Mouse (Mus musculus): ENCODE results near the gene Plcb3. TPM values are rescaled to one million over a fixed set of nuclear protein-coding genes. Genes with fewer than 3 reads are reported as not detected.
A peak's percentile ranks its signal among the peaks of the same experiment; 100 is the strongest.

Gene Plcb3
- polyA plus RNA-seq, 1 experiment from 2014 or later, result 13.0 TPM

DNA sequence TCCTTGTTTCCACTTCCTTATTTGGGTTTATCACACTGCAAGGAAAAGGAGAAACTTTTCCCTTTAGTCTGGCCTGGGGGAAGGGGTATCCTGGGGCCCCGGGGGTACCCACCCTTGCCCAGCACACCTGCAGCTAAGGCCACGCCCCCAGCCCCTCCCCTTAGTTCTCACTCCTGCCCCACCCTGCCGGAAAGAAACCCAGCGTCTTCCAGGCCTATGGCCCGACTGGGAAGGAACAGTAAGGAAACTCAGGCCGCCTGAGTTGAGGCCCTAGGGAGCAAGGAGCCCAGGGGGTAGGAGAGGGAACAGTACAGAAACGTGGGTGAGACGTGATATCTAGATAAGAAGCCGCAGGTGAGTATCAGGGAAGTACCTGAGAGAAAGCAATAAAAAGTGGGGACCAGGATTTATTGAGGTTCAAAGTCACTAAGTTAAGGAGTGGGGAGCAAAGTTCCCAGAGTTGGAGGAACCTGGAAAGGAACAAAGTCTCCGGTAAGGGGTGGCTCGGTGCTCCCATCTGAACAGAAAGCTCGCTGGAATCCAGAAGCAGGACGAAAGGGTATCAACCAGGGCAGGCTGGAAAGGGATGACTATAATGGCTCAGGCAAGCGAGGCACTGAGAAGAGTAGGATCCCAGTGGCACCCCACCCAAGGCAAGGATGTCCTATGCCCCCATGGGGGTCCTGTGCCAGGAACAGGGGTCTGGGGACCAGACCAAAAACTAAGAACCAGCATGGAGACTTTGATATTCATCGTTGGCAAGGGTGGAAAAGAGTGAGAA lies 7.6 kb downstream of the Plcb3 start:
- H3K27ac ChIP-seq (ENCODE audit: low read depth, low read length), result no peak overlapping the region
- H3K9ac ChIP-seq (ENCODE audit: low read length), result no peak overlapping the region; the same call in 1 of the 2 replicates
- DNase-seq (ENCODE audit: low spot score, missing footprints), result peak; percentile 86

DNA sequence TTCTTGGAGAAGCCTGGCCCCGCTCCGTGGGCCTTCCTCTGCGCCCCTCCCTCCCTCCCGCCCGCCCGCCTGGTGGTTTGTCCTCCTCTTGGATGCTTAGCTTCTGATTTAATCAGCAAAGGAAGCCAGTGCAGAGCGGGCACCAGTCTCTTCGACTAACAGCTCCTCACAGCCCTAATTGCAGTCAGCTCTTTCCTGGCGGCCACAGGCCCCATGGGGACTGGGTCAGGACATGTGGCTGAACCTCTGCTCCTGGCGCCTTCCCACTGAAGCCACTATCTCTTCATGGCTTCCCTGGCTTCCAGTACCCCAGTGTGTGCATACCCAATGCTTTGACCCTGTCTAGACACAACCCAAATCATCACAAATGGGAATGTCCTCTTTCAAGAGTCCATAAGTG lies 19.8 kb downstream of the Plcb3 start:
- 79% methylated on average over 10 of the region's 10 CpGs for WGBS
- H3K36me3 ChIP-seq (ENCODE audit: control insufficient read depth, insufficient read depth, low read length), result no peaks in the 10 kb centered on the region
- H3K9ac ChIP-seq (ENCODE audit: low read length), result no peak overlapping the region
- H3K4me1 ChIP-seq (ENCODE audit: control insufficient read depth, insufficient read depth, low read length), result peaks cover 11% of the 10 kb centered on the region
- no peak overlapping the region for H3K27ac ChIP-seq (ENCODE audit: low read depth, low read length)
- no peak for ATAC-seq (ENCODE audit: low FRiP score)
- H3K27me3 ChIP-seq (ENCODE audit: control insufficient read depth, insufficient read depth, low read length), result no peaks in the 10 kb centered on the region
- H3K9me3 ChIP-seq (ENCODE audit: control insufficient read depth, low read length), result no peaks in the 10 kb centered on the region
- H3K4me2 ChIP-seq, result no peak overlapping the region
- H3K4me3 ChIP-seq (ENCODE audit: low read depth, low read length), result no peak overlapping the region
- no peak for DNase-seq (ENCODE audit: low spot score, missing footprints)

More for the DNA sequence above, 7.6 kb downstream of the Plcb3 start:
- Histone ChIP-seq H3K36me3 (ENCODE audit: control insufficient read depth, insufficient read depth, low read length) (no peaks in the 10 kb centered on the region), H3K4me3 (ENCODE audit: low read depth, low read length) (peak overlapping the region; percentile 42), H3K9me3 (ENCODE audit: control insufficient read depth, low read length) (no peaks in the 10 kb centered on the region), H3K27me3 (ENCODE audit: control insufficient read depth, insufficient read depth, low read length) (peaks cover 20% of the 10 kb centered on the region), H3K4me1 (ENCODE audit: control insufficient read depth, insufficient read depth, low read length) (peaks cover 11% of the 10 kb centered on the region), H3K4me2 (peak overlapping the region; percentile 51)
- no peak for ATAC-seq (ENCODE audit: low FRiP score)
- WGBS, result 15% methylated on average over 15 of the region's 15 CpGs

DNA sequence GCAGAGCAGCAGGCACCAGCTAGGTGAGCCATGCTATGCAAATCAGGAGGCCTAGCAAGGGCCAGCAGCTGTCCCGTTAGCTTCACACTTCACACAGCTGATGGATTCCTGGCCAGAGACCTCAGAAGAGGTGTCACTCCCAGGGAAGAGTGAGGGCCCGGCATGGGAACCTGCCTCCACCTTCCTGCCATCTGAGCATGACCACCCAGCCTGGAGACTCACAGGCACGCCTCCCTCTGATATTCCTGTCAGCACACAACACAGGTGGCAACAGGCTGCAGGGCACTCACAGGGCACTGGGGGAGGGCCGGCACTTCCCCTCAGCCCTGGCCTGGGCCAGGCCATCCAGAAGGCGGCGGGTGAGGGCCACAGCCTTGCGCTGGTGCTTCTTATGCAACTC lies 20.8 kb downstream of the Plcb3 start:
- no peak for ATAC-seq (ENCODE audit: low FRiP score)
- Histone ChIP-seq H3K9me3 (ENCODE audit: control insufficient read depth, low read length) (no peaks in the 10 kb centered on the region), H3K27me3 (ENCODE audit: control insufficient read depth, insufficient read depth, low read length) (no peaks in the 10 kb centered on the region), H3K9ac (ENCODE audit: low read length) (no peak overlapping the region), H3K4me3 (ENCODE audit: low read depth, low read length) (no peak overlapping the region), H3K4me2 (no peak overlapping the region), H3K27ac (ENCODE audit: low read depth, low read length) (no peak overlapping the region), H3K4me1 (ENCODE audit: control insufficient read depth, insufficient read depth, low read length) (peaks cover 11% of the 10 kb centered on the region), H3K36me3 (ENCODE audit: control insufficient read depth, insufficient read depth, low read length) (no peaks in the 10 kb centered on the region)
- no peak for DNase-seq (ENCODE audit: low spot score, missing footprints)
- 88% methylated on average over 7 of the region's 7 CpGs for WGBS

DNA sequence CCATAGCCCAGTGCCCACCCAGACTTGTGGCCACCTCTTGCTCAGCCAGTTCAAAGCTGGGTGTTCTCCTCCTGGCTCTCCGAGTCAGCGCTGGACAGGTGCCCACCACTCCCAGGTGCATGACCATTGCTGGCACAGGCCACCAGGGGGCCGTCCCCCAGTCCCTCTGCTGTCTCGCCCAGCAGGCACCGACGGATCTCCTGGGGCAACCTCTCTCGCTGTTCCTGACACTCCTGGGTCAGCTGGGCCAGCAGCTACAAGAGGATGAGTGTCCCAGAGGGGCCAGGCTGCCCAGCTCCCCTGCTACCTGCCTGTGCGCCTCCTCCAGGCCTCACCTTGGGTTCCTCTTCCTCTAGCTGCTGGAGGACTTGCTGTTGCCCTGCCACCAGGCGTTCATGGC lies 22.2 kb downstream of the Plcb3 start:
- ATAC-seq (ENCODE audit: low FRiP score), result no peak
- Histone ChIP-seq H3K4me1 (ENCODE audit: control insufficient read depth, insufficient read depth, low read length) (peaks cover 15% of the 10 kb centered on the region), H3K27ac (ENCODE audit: low read depth, low read length) (no peak overlapping the region), H3K4me2 (no peak overlapping the region), H3K9ac (ENCODE audit: low read length) (no peak overlapping the region), H3K36me3 (ENCODE audit: control insufficient read depth, insufficient read depth, low read length) (no peaks in the 10 kb centered on the region), H3K4me3 (ENCODE audit: low read depth, low read length) (no peak overlapping the region), H3K9me3 (ENCODE audit: control insufficient read depth, low read length) (no peaks in the 10 kb centered on the region), H3K27me3 (ENCODE audit: control insufficient read depth, insufficient read depth, low read length) (no peaks in the 10 kb centered on the region)
- no peak for DNase-seq (ENCODE audit: low spot score, missing footprints)
- WGBS, result 61% methylated on average over 9 of the region's 9 CpGs

DNA sequence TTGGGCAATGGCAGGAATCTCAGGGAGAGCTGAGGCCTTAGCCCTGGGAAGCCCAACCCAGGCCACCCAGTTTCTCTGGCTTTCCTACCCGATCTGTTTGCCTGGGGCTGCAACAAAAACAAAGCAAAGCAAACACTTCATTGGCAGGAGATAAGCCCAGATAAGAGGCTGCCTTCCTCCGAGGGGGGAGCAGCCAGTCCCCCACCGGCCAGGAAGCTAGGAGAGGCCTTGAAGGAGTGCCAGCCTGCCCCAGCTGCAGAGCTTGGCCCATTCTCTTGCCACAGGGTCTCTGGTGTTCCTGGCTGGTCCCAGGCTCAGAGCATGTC lies 23.6 kb downstream of the Plcb3 start:
- 21% methylated on average over 3 of the region's 3 CpGs for WGBS
- Histone ChIP-seq H3K9ac (ENCODE audit: low read length) (peak overlapping the region; percentile 76), H3K36me3 (ENCODE audit: control insufficient read depth, insufficient read depth, low read length) (no peaks in the 10 kb centered on the region), H3K4me2 (peak overlapping the region; percentile 94), H3K27me3 (ENCODE audit: control insufficient read depth, insufficient read depth, low read length) (no peaks in the 10 kb centered on the region), H3K4me1 (ENCODE audit: control insufficient read depth, insufficient read depth, low read length) (peaks cover 15% of the 10 kb centered on the region), H3K27ac (ENCODE audit: low read depth, low read length) (no peak overlapping the region), H3K4me3 (ENCODE audit: low read depth, low read length) (peak overlapping the region; percentile 42; the same call in 1 of the 2 replicates), H3K9me3 (ENCODE audit: control insufficient read depth, low read length) (no peaks in the 10 kb centered on the region)
- ATAC-seq (ENCODE audit: low FRiP score) (no peak), DNase-seq (ENCODE audit: low spot score, missing footprints) (no peak)

DNA sequence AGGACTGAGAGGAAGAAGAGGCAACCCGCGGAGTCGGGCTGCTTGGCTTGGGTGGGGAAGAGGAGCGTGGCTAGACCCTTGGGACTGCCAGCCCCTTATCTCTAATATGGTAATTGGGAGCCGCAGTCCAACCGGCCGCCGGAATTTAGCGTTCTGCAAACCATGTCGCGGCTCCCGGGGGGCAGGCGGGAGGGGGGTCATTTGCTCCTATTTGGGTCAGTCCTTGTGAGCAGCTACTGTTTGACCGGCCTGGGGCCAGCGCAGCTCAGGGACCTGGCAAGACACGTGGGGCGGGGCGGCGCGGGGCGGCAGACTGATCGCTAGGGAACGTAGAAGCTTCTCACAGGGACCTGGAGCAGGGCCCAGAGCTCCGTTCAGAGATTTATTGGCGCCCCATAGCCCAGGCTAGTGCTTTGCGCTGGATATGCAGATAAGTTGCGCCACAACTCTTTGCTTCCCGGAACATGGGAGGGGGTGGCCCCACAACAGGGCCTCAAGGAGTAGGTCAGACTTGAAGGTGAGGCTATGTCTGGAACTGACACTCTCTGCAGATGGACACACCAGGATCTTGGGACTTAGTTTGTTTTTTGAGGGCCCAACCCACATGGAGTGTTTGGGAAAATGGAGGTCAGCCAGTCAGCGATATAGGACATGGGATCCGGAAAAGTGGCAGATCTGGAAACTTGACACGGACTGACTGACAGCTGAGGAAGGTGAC lies 24.1 kb downstream of the Plcb3 start:
- no peaks in the 10 kb centered on the region for H3K27me3 ChIP-seq (ENCODE audit: control insufficient read depth, insufficient read depth, low read length)
- peak overlapping the region; percentile 42 for H3K4me3 ChIP-seq (ENCODE audit: low read depth, low read length)
- peak overlapping the region; percentile 76 for H3K9ac ChIP-seq (ENCODE audit: low read length)
- H3K27ac ChIP-seq (ENCODE audit: low read depth, low read length), result peak overlapping the region; percentile 97
- ATAC-seq (ENCODE audit: low FRiP score) (peak; percentile 20), DNase-seq (ENCODE audit: low spot score, missing footprints) (peak; percentile 92)
- peak overlapping the region; percentile 94 for H3K4me2 ChIP-seq
- WGBS, result 3% methylated on average over 31 of the region's 31 CpGs
- no peaks in the 10 kb centered on the region for H3K36me3 ChIP-seq (ENCODE audit: control insufficient read depth, insufficient read depth, low read length)
- H3K9me3 ChIP-seq (ENCODE audit: control insufficient read depth, low read length), result no peaks in the 10 kb centered on the region
- H3K4me1 ChIP-seq (ENCODE audit: control insufficient read depth, insufficient read depth, low read length), result peaks cover 15% of the 10 kb centered on the region

DNA sequence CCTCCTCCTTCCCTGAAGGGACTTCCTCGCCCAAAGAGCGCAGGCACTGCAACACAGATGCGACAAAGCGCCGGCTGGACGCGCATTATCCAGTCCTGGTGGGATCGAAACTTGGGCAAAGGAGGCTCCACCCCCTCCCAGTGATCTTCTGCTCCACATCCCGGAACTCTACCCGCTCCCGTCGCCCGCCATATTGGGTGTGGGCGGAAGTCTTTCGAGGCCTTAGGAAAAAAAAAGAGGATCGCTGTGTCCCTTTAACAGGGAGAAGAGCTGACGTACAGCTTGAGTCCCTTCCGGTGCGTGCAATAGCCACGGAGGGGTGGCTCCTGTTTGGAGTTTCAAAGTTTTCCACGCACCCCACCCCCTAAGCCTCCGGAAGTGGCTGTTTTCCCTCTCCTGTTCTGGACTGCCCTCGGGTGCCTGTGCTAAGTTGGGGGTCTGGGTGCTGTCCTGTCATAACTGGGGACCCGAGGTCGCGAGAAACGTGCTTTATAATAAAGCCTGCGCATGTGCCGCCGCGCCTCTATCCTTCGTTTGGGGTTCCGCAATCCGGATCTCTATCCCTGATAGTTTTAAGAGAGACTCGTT lies 24.8 kb downstream of the Plcb3 start:
- Histone ChIP-seq H3K4me1 (ENCODE audit: control insufficient read depth, insufficient read depth, low read length) (peaks cover 15% of the 10 kb centered on the region), H3K27ac (ENCODE audit: low read depth, low read length) (peak overlapping the region; percentile 97), H3K27me3 (ENCODE audit: control insufficient read depth, insufficient read depth, low read length) (no peaks in the 10 kb centered on the region), H3K4me2 (peak overlapping the region; percentile 94), H3K9me3 (ENCODE audit: control insufficient read depth, low read length) (no peaks in the 10 kb centered on the region), H3K4me3 (ENCODE audit: low read depth, low read length) (peak overlapping the region; percentile 42), H3K9ac (ENCODE audit: low read length) (peak overlapping the region; percentile 76), H3K36me3 (ENCODE audit: control insufficient read depth, insufficient read depth, low read length) (no peaks in the 10 kb centered on the region)
- peak; percentile 98 for DNase-seq (ENCODE audit: low spot score, missing footprints)
- peak; percentile 86 for ATAC-seq (ENCODE audit: low FRiP score)
- under 1% methylated on average over 35 of the region's 35 CpGs for WGBS

DNA sequence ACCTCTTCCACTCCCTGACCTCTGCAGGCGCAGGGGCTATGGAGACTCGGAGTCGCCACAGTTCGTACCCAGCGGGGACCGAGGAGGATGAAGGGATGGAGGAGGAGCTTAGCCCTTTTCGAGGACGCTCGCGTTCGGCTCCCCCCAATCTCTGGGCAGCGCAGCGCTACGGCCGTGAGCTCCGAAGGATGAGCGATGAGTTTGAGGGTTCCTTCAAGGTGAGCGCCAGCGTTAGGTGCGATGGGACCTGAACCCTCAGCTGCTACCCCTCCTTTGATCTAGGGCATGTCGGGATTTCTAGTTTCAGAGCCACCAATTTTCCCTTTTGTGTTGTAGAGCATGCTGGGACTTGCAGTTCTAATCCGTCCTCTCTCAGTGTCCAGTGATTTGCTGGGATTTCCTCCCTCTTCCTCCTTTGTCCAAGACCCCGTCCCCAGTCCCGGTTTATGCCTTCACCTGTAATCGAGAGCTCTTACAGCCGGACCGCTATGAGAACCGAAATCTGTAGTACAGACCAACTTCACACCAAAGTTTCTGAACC lies 25.6 kb downstream of the Plcb3 start:
- DNase-seq (ENCODE audit: low spot score, missing footprints) (peak; percentile 98), ATAC-seq (ENCODE audit: low FRiP score) (peak; percentile 65)
- Histone ChIP-seq H3K27me3 (ENCODE audit: control insufficient read depth, insufficient read depth, low read length) (no peaks in the 10 kb centered on the region), H3K9ac (ENCODE audit: low read length) (peak overlapping the region; percentile 76), H3K4me2 (peak overlapping the region; percentile 94), H3K27ac (ENCODE audit: low read depth, low read length) (peak overlapping the region; percentile 97), H3K4me3 (ENCODE audit: low read depth, low read length) (peak overlapping the region; percentile 42), H3K9me3 (ENCODE audit: control insufficient read depth, low read length) (no peaks in the 10 kb centered on the region), H3K4me1 (ENCODE audit: control insufficient read depth, insufficient read depth, low read length) (peaks cover 15% of the 10 kb centered on the region), H3K36me3 (ENCODE audit: control insufficient read depth, insufficient read depth, low read length) (no peaks in the 10 kb centered on the region)
- WGBS, result under 1% methylated on average over 28 of the region's 28 CpGs

DNA sequence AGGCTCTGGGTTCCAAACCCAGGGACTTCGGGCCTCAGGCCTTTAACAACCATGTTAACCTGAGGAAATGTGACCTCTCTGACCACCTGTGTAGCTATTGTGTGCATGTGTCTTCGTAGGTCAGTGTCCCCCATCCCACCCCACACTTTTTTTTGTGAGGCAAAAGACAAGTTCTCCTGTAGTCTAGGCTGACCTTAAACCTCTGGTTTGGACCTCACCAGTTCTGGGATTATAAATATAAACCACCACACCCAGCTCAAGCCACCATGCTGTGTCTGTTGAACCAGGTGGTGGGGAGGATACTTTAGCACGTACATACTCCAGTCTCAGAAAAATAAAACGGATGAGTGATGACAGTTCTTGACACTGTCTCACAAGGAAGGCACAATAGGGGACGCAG lies 26.3 kb downstream of the Plcb3 start:
- WGBS, result 47% methylated on average over 5 of the region's 5 CpGs
- ATAC-seq (ENCODE audit: low FRiP score) (no peak), DNase-seq (ENCODE audit: low spot score, missing footprints) (no peak)
- Histone ChIP-seq H3K9ac (ENCODE audit: low read length) (peak overlapping the region; percentile 76; the same call in 1 of the 2 replicates), H3K9me3 (ENCODE audit: control insufficient read depth, low read length) (no peaks in the 10 kb centered on the region), H3K27me3 (ENCODE audit: control insufficient read depth, insufficient read depth, low read length) (no peaks in the 10 kb centered on the region), H3K36me3 (ENCODE audit: control insufficient read depth, insufficient read depth, low read length) (no peaks in the 10 kb centered on the region), H3K4me1 (ENCODE audit: control insufficient read depth, insufficient read depth, low read length) (peaks cover 15% of the 10 kb centered on the region), H3K27ac (ENCODE audit: low read depth, low read length) (no peak overlapping the region), H3K4me2 (peak overlapping the region; percentile 94), H3K4me3 (ENCODE audit: low read depth, low read length) (peak overlapping the region; percentile 42; the same call in 1 of the 2 replicates)

Data from midbrain, embryonic 11.5 days (tissue).